Mouse (Mus musculus) liver, embryonic 16.5 days (tissue): Measurements from ENCODE around the gene Vars. TPM values are rescaled to one million over a fixed set of nuclear protein-coding genes. Genes with fewer than 3 reads are reported as not detected.
A peak's percentile ranks its signal among the peaks of the same experiment; 100 is the strongest.

ENCODE experiments used
- ATAC-seq: fragments of 200-750 bp; cut with Nextera tagmentation; 2 replicates; pipeline ENCODE4 v1.8.0; 2017; ENCODE audit warnings: low read depth, mild to moderate bottlenecking, moderate number of reproducible peaks, moderate library complexity
- H3K27ac ChIP-seq: fragments of 300-500 bp; sonication (generic); 2 replicates; pipeline ENCODE4 v1.5.1; 2014; ENCODE audit warnings: mild to moderate bottlenecking, low read length
- H3K27me3 ChIP-seq: fragments of 300-500 bp; sonication (generic); 2 replicates; pipeline ENCODE4 v1.6.1; 2014; ENCODE audit warnings: low read depth, low read length, mixed read lengths; ENCODE audit not compliant: control insufficient read depth, insufficient read depth
- H3K36me3 ChIP-seq: fragments of 300-500 bp; sonication (generic); 2 replicates; pipeline ENCODE4 v1.6.1; 2014; ENCODE audit warnings: mild to moderate bottlenecking; ENCODE audit not compliant: control insufficient read depth, insufficient read depth
- H3K4me1 ChIP-seq: fragments of 300-500 bp; sonication (generic); 2 replicates; pipeline ENCODE4 v1.6.1; 2014; ENCODE audit warnings: low read depth, low read length, mixed read lengths; ENCODE audit not compliant: control insufficient read depth
- H3K4me2 ChIP-seq: fragments of 300-500 bp; sonication (generic); 2 replicates; pipeline ENCODE4 v1.6.1; 2014; ENCODE audit warnings: low read depth, low read length, mixed read lengths
- H3K4me3 ChIP-seq: fragments of 300-500 bp; sonication (generic); 2 replicates; pipeline ENCODE4 v1.5.1; 2014; ENCODE audit warnings: low read depth, mild to moderate bottlenecking, low read length
- H3K9ac ChIP-seq: fragments of 300-500 bp; sonication (generic); 2 replicates; pipeline ENCODE4 v1.6.1; 2014; ENCODE audit warnings: low read depth, low read length
- H3K9me3 ChIP-seq: fragments of 300-500 bp; sonication (generic); replicated peaks from 2 replicates; pipeline ENCODE4 v1.6.1; 2016; ENCODE audit warnings: low read length; ENCODE audit not compliant: control insufficient read depth
- WGBS: fragments of 180-500 bp; shearing (Covaris S2); extraction: QIAGEN DNeasy Blood & Tissue Kit; methylation state at CpG from one replicate; pipeline ENCODE4 v1.1.7; 2014; ENCODE audit not compliant: insufficient replicate concordance; 5-methylcytosine and 5-hydroxymethylcytosine counted together
- polyA plus RNA-seq: library from polyadenylated mRNA; unstranded; fragments of >200 nt; fragmentation: Nextera tagmentation; extraction: Ambion mirVana; gene quantifications from 2 replicates; pipeline ENCODE4 v1.2.1, GENCODE M21; 2015

Gene Vars
- polyA plus RNA-seq, 1 experiment from 2014 or later = 90.1 TPM

DNA sequence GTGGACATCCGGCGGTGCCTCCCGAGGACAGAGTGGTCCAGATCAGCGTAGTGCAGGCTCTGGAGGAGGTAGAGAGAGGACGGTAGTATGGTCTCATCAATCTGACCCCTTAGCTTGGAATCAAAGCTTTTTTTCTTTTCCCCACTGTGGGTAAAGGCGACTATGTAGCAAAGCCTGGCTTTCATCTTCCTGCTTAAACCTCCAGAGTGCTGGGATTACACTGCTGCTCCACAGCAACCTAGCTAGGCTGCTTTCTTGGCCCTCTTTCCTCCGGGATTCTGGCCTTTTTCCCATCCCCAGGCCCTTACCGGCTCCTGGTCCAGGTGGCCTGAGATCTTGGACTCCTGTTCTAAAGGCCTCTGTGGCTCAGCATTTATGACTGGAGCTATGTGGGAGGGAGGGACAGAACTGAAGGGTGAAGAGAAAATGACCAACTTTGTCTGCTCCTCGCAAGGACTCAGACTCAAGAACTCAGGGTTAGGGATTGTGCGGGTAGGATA is 63.6 kb downstream of the Vars start:
- Histone ChIP-seq H3K9me3 (no peaks in the 10 kb centered on the region), H3K27me3 (peaks cover 65% of the 10 kb centered on the region), H3K27ac (no peak overlapping the region), H3K4me3 (peak overlapping the region; percentile 52; the same call in 1 of the 2 replicates), H3K36me3 (no peaks in the 10 kb centered on the region), H3K9ac (no peak overlapping the region), H3K4me2 (peak overlapping the region; percentile 64), H3K4me1 (peaks cover 35% of the 10 kb centered on the region)
- WGBS = 27% methylated on average over 10 of the region's 10 CpGs
- ATAC-seq = no peak

DNA sequence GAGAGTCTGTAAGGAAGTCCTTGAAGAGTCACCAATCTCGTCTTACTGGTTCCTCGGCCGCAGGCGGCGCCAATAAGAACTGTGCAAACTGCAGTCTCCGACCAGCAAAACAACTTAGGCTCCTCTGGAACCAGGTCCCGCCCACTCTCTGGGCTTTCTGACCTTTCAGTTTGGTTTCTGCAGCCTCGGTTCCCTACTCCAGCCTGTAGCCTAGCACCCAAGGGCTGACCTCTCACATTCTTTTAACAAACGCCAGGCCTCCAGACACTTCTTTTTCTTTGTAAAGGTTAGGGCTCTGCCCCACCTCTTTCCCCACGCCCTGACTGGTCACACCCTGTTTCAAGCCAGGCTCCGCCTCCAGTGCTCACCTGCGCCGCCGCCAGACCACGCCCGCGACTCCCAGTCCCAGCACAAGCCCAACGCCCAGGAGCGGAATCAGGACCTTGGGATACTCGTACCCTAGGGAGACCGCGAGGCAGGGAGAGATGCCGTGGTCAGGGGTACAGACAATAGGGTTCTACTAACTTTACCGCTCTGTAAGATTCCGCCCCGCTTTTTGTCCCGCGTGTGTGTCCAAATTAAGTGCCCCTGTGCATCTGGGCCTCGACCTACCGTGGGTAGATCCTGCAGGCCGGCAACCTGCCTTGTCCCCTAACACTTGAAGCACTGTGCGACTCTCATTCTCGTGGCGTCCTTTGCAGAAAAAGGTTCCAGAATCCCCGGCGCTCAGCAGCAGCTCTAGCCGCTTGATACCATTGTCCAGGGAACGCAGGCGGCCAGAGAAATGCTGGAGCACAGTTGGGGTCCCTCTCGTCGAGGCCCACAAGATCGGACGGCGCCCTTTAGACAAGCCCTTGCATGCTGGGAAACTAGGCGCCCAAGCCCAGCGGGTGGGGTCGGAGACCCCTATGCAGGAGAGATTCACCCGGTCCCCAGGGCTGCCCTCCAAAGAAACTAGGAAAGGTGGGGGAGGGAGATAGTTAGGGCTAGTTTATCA is 64.5 kb downstream of the Vars start, which contains the start of gene Ly6g6c:
Ly6g6c (plus strand) TSS at position 438 of the 997 bp plus-strand sequence.
- Histone ChIP-seq H3K36me3 (no peaks in the 10 kb centered on the region), H3K4me3 (peak within 1 kb of the TSS; percentile 52), H3K9me3 (no peaks in the 10 kb centered on the region), H3K27ac (no peak within 1 kb of the TSS), H3K9ac (no peak within 1 kb of the TSS), H3K4me1 (peaks cover 26% of the 10 kb centered on the region), H3K27me3 (peaks cover 64% of the 10 kb centered on the region), H3K4me2 (peak within 1 kb of the TSS; percentile 64)
- WGBS = 2% methylated on average over 48 of the region's 48 CpGs
- ATAC-seq = peak; percentile 38; the same call in 1 of the 2 replicates

Other genes starting within 250 kb of the Vars start
- 0.70 and 4.9 TPM in 2 replicates for gene Cyp21a1, start 196.4 kb upstream of the Vars start, polyA plus RNA-seq
- gene Stk19, start 164.0 kb upstream of the Vars start, polyA plus RNA-seq = 10.7 and 11.7 TPM in 2 replicates
- 25.6 and 27.6 TPM in 2 replicates for gene Dxo, start 164.0 kb upstream of the Vars start, polyA plus RNA-seq
- 24.8 and 27.3 TPM in 2 replicates for gene Skiv2l, start 150.8 kb upstream of the Vars start, polyA plus RNA-seq
- 41.4 and 42.3 TPM in 2 replicates for gene Nelfe, start 150.6 kb upstream of the Vars start, polyA plus RNA-seq
- gene Cfb, start 138.5 kb upstream of the Vars start, polyA plus RNA-seq = 384 and 472 TPM in 2 replicates
- 0.26 and 0.37 TPM in 2 replicates for gene Zbtb12, start 121.5 kb upstream of the Vars start, polyA plus RNA-seq
- not detected in 2 replicates for gene Gm20547, start 118.9 kb upstream of the Vars start, polyA plus RNA-seq
- gene C2, start 102.7 kb upstream of the Vars start, polyA plus RNA-seq = 30.6 and 33.9 TPM in 2 replicates
- 12.4 and 15.2 TPM in 2 replicates for gene Ehmt2, start 102.5 kb upstream of the Vars start, polyA plus RNA-seq
- gene Slc44a4, start 86.5 kb upstream of the Vars start, polyA plus RNA-seq = 2.6 and 3.6 TPM in 2 replicates
- gene Neu1, start 69.7 kb upstream of the Vars start, polyA plus RNA-seq = 17.8 and 20.6 TPM in 2 replicates
- gene Hspa1b, start 41.7 kb upstream of the Vars start, polyA plus RNA-seq = 0.05 TPM in 1 of 2 replicates, not detected in the other
- gene Gm20481, start 31.1 kb upstream of the Vars start, polyA plus RNA-seq = not detected in 2 replicates
- 0.87 and 1.5 TPM in 2 replicates for gene Hspa1a, start 28.8 kb upstream of the Vars start, polyA plus RNA-seq
- 0.21 and 0.27 TPM in 2 replicates for gene Hspa1l, start 28.3 kb upstream of the Vars start, polyA plus RNA-seq
- gene Lsm2, start 19.1 kb upstream of the Vars start, polyA plus RNA-seq = 97.6 and 103 TPM in 2 replicates
- 0.09 and 0.13 TPM in 2 replicates for gene Vwa7, start 15.6 kb downstream of the Vars start, polyA plus RNA-seq
- 2.2 and 2.6 TPM in 2 replicates for gene Sapcd1, start 27.0 kb downstream of the Vars start, polyA plus RNA-seq
- gene Msh5, start 45.8 kb downstream of the Vars start, polyA plus RNA-seq = 4.2 and 4.6 TPM in 2 replicates
- gene Clic1, start 49.0 kb downstream of the Vars start, polyA plus RNA-seq = 112 and 121 TPM in 2 replicates
- gene Ddah2, start 58.0 kb downstream of the Vars start, polyA plus RNA-seq = 16.3 and 18.1 TPM in 2 replicates
- gene Ly6g6c, start 64.4 kb downstream of the Vars start, polyA plus RNA-seq = 0.24 and 0.37 TPM in 2 replicates
- 3.4 and 4.5 TPM in 2 replicates for gene Mpig6b, start 65.2 kb downstream of the Vars start, polyA plus RNA-seq
- gene Ly6g6e, start 75.9 kb downstream of the Vars start, polyA plus RNA-seq = 0.17 TPM in 1 of 2 replicates, not detected in the other
- 0.55 and 0.77 TPM in 2 replicates for gene Ly6g6d, start 77.1 kb downstream of the Vars start, polyA plus RNA-seq
- 4.0 and 5.7 TPM in 2 replicates for gene Ly6g6f, start 84.6 kb downstream of the Vars start, polyA plus RNA-seq
- 47.4 and 52.1 TPM in 2 replicates for gene Abhd16a, start 88.3 kb downstream of the Vars start, polyA plus RNA-seq
- gene Ly6g5c, start 107.3 kb downstream of the Vars start, polyA plus RNA-seq = not detected in 2 replicates
- 0.33 and 0.35 TPM in 2 replicates for gene Ly6g5b, start 114.4 kb downstream of the Vars start, polyA plus RNA-seq
- gene Gpank1, start 120.5 kb downstream of the Vars start, polyA plus RNA-seq = 12.4 and 12.9 TPM in 2 replicates
- 115 and 123 TPM in 2 replicates for gene Csnk2b, start 121.1 kb downstream of the Vars start, polyA plus RNA-seq
- 2.7 TPM in 2 replicates for gene D17H6S53E, start 125.4 kb downstream of the Vars start, polyA plus RNA-seq
- 959 and 972 TPM in 2 replicates for gene Apom, start 131.1 kb downstream of the Vars start, polyA plus RNA-seq
- 19.7 and 21.4 TPM in 2 replicates for gene Bag6, start 134.2 kb downstream of the Vars start, polyA plus RNA-seq
- gene Prrc2a, start 163.9 kb downstream of the Vars start, polyA plus RNA-seq = 38.4 and 45.0 TPM in 2 replicates
- gene Aif1, start 175.1 kb downstream of the Vars start, polyA plus RNA-seq = 22.8 and 23.2 TPM in 2 replicates
- 38.8 and 41.4 TPM in 2 replicates for gene Lst1, start 187.5 kb downstream of the Vars start, polyA plus RNA-seq
- gene Ltb, start 193.5 kb downstream of the Vars start, polyA plus RNA-seq = 1.2 and 2.4 TPM in 2 replicates
- gene Tnf, start 201.0 kb downstream of the Vars start, polyA plus RNA-seq = 0.36 and 0.48 TPM in 2 replicates
- not detected in 2 replicates for gene Lta, start 204.4 kb downstream of the Vars start, polyA plus RNA-seq
- gene Gm16181, start 219.8 kb downstream of the Vars start, polyA plus RNA-seq = not detected in 2 replicates
- 0.58 and 1.0 TPM in 2 replicates for gene Atp6v1g2, start 232.7 kb downstream of the Vars start, polyA plus RNA-seq
- 2.8 and 2.9 TPM in 2 replicates for gene Nfkbil1, start 234.8 kb downstream of the Vars start, polyA plus RNA-seq
- gene Ddx39b, start 240.8 kb downstream of the Vars start, polyA plus RNA-seq = 128 and 133 TPM in 2 replicates